8 mouse cellular contexts compared by ENCODE assay signal in genomic region chr16:16224506-16224924, GRCm38 (mm10). TPM values are rescaled to one million over a fixed set of nuclear protein-coding genes. Genes with fewer than 3 reads are reported as not detected.
DNase-seq lines count a peak whose midpoint lies in the region; ATAC-seq and TF ChIP-seq lines count a peak whose summit lies in the region.

No protein-coding gene starts in this region.

- no peak for TF ChIP-seq CTCF in lung, adult 2 months (IDR thresholded peaks at IDR 0.05; ENCODE audit: insufficient read depth, low read length)
- no peak for TF ChIP-seq CTCF in hindbrain, postnatal 0 days (IDR thresholded peaks at IDR 0.05; ENCODE audit: low read depth)

- H3K4me3 ChIP-seq in limb, embryonic 12.5 days (replicated peaks) = no peak overlapping the region
- no peak overlapping the region for H3K4me3 ChIP-seq in limb, embryonic 10.5 days
- no peak overlapping the region for H3K4me3 ChIP-seq in intestine, embryonic 15.5 days (replicated peaks)
- H3K4me3 ChIP-seq in lung, adult 2 months (replicated peaks; ENCODE audit: extremely low read depth, low read depth, low read length) = no peak overlapping the region
- no peak overlapping the region for H3K4me3 ChIP-seq in hindbrain, postnatal 0 days (ENCODE audit: low read length)

- ATAC-seq in limb, embryonic 12.5 days (ENCODE audit: insufficient number of reproducible peaks, insufficient read depth, low FRiP score, low TSS enrichment, low read depth) = peak; percentile 42; the same call in 1 of the 2 replicates
- ATAC-seq in intestine, embryonic 15.5 days = peak; percentile 94
- ATAC-seq in hindbrain, postnatal 0 days = no peak

- H3K9ac ChIP-seq in limb, embryonic 12.5 days (replicated peaks) = no peak overlapping the region
- no peak overlapping the region for H3K9ac ChIP-seq in intestine, embryonic 15.5 days
- no peak overlapping the region for H3K9ac ChIP-seq in hindbrain, postnatal 0 days (replicated peaks; ENCODE audit: low read length)

- no peak for TF ChIP-seq POLR2A in lung, adult 2 months (IDR thresholded peaks at IDR 0.05; ENCODE audit: borderline replicate concordance, extremely low read depth, low read depth, low read length)

- H3K36me3 ChIP-seq in limb, embryonic 12.5 days = no peaks in the 10 kb centered on the region
- no peaks in the 10 kb centered on the region for H3K36me3 ChIP-seq in limb, embryonic 10.5 days
- H3K36me3 ChIP-seq in intestine, embryonic 15.5 days = no peaks in the 10 kb centered on the region
- H3K36me3 ChIP-seq in hindbrain, postnatal 0 days (ENCODE audit: insufficient read depth, low read length) = no peaks in the 10 kb centered on the region

- H3K4me1 ChIP-seq in limb, embryonic 12.5 days (replicated peaks) = peaks cover 10% of the 10 kb centered on the region
- H3K4me1 ChIP-seq in limb, embryonic 10.5 days = peaks cover 10% of the 10 kb centered on the region
- peaks cover 6% of the 10 kb centered on the region; the same call in 1 of the 2 replicates for H3K4me1 ChIP-seq in intestine, embryonic 15.5 days (replicated peaks)
- H3K4me1 ChIP-seq in lung, adult 2 months (ENCODE audit: control insufficient read depth, insufficient read depth, low read length) = no peaks in the 10 kb centered on the region; the same call in none of the 2 replicates
- no peaks in the 10 kb centered on the region for H3K4me1 ChIP-seq in hindbrain, postnatal 0 days (ENCODE audit: insufficient read depth, low read length)

- H3K9me3 ChIP-seq in limb, embryonic 12.5 days = no peaks in the 10 kb centered on the region
- no peaks in the 10 kb centered on the region for H3K9me3 ChIP-seq in limb, embryonic 10.5 days (replicated peaks)
- H3K9me3 ChIP-seq in intestine, embryonic 15.5 days = no peaks in the 10 kb centered on the region
- no peaks in the 10 kb centered on the region for H3K9me3 ChIP-seq in hindbrain, postnatal 0 days (ENCODE audit: low read length)

- DNase-seq in limb, embryonic 10.5 days (ENCODE audit: low spot score) = no peak
- peak; percentile 52 for DNase-seq in embryo, embryonic 9.5 days (ENCODE audit: extremely low spot score)
- DNase-seq in lung, adult 2 months = peak; percentile 34
- no peak for DNase-seq in frontal cortex, postnatal 14 days (ENCODE audit: low spot score in 2 of 2)
- no peak for DNase-seq in hindbrain, postnatal 0 days (ENCODE audit: low spot score)
- no peak for DNase-seq in thymus, postnatal 25 days

- no peak overlapping the region for H3K4me2 ChIP-seq in limb, embryonic 12.5 days
- H3K4me2 ChIP-seq in intestine, embryonic 15.5 days (replicated peaks) = no peak overlapping the region
- H3K4me2 ChIP-seq in hindbrain, postnatal 0 days (ENCODE audit: low read depth, low read length) = no peak overlapping the region

- H3K27me3 ChIP-seq in limb, embryonic 12.5 days = no peaks in the 10 kb centered on the region
- no peaks in the 10 kb centered on the region for H3K27me3 ChIP-seq in limb, embryonic 10.5 days (ENCODE audit: low read depth, poor library complexity, severe bottlenecking)
- H3K27me3 ChIP-seq in intestine, embryonic 15.5 days (replicated peaks) = no peaks in the 10 kb centered on the region
- H3K27me3 ChIP-seq in hindbrain, postnatal 0 days (ENCODE audit: insufficient read depth, low read length) = no peaks in the 10 kb centered on the region

- 49% methylated on average over 4 of the region's 4 CpGs for WGBS in limb, embryonic 12.5 days
- WGBS in limb, embryonic 10.5 days = 48% methylated on average over 4 of the region's 4 CpGs
- 11% methylated on average over 4 of the region's 4 CpGs for WGBS in intestine, embryonic 15.5 days
- WGBS in lung, adult 2 months = 18% methylated on average over 4 of the region's 4 CpGs
- 18% methylated on average over 4 of the region's 4 CpGs for WGBS in hindbrain, postnatal 0 days

- H3K27ac ChIP-seq in limb, embryonic 12.5 days = no peak overlapping the region
- H3K27ac ChIP-seq in limb, embryonic 10.5 days = no peak overlapping the region
- 0 out of 2 replicates have a peak overlapping the region, but pooled peaks have one; percentile 18 for H3K27ac ChIP-seq in intestine, embryonic 15.5 days
- H3K27ac ChIP-seq in hindbrain, postnatal 0 days = no peak overlapping the region

RNA-seq across cellular contexts. Expression of gene Pkp2, which starts 11.4 kb away (rescaled TPM):
- 1.4 and 1.5 TPM in 2 replicates for polyA plus RNA-seq in limb, embryonic 12.5 days (2016; fragmentation: Nextera tagmentation; extraction: Ambion mirVana)
- 1.5 and 2.6 TPM in 2 replicates for polyA plus RNA-seq in limb, embryonic 10.5 days (2016; fragmentation: Nextera tagmentation; extraction: Ambion mirVana)
- 26.5 and 26.8 TPM in 2 replicates for polyA plus RNA-seq in intestine, embryonic 15.5 days (2015; fragmentation: Nextera tagmentation; extraction: Ambion mirVana)
- polyA plus RNA-seq in lung, adult 2 months (2012; rRNA removed) = 24.9 and 30.3 TPM in 2 replicates
- total RNA-seq in hindbrain, postnatal 0 days (2014; rRNA removed) = 1.8 and 1.9 TPM in 2 replicates
- 1.4 and 1.7 TPM in 2 replicates for polyA plus RNA-seq in hindbrain, postnatal 0 days (2015; fragmentation: Nextera tagmentation; extraction: Ambion mirVana)

Comparison
In these comparisons a context has a peak if more than half of its experiments do, and no peak if none do; other contexts are left out.
1. DNase-seq: peak in embryo, embryonic 9.5 days (single experiment) and lung, adult 2 months (single experiment); none in limb, embryonic 10.5 days (single experiment), frontal cortex, postnatal 14 days (0 of 2), hindbrain, postnatal 0 days (single experiment) and thymus, postnatal 25 days (single experiment).